Mouse (Mus musculus) embryo, embryonic 10 days (tissue): ENCODE measurements around the gene BC052040.

Source experiments
- DNase-seq: peaks from one replicate; pipeline ENCODE4 v3.0.0-alpha.2; 2015; ENCODE audit warnings: low spot score

The BC052040 gene

GRCm38 (mm10) chr2:115581241-115581988, at the start of gene BC052040:
BC052040 (plus strand) TSS chr2:115581716.
- DNase-seq, result peak; percentile 93

- peak; percentile 78 for DNase-seq
These were observed 43.4 kb upstream of the BC052040 start for GRCm38 (mm10) chr2:115538009-115538690.

- no peak for DNase-seq
These were observed 42.7 kb upstream of the BC052040 start for GRCm38 (mm10) chr2:115538691-115539283.

GRCm38 (mm10) chr2:115539731-115540130, 41.8 kb upstream of the BC052040 start:
- DNase-seq, result no peak

- DNase-seq, result peak; percentile 59
These were observed 39.0 kb upstream of the BC052040 start for GRCm38 (mm10) chr2:115542401-115543123.

GRCm38 (mm10) chr2:115543212-115543611, 38.3 kb upstream of the BC052040 start:
- no peak for DNase-seq

- no peak for DNase-seq
These were observed 29.6 kb upstream of the BC052040 start for GRCm38 (mm10) chr2:115551901-115552300.

GRCm38 (mm10) chr2:115562155-115562827, 19.2 kb upstream of the BC052040 start:
- DNase-seq, result no peak

- no peak for DNase-seq
These were observed 18.0 kb upstream of the BC052040 start for GRCm38 (mm10) chr2:115563436-115564093.

- no peak for DNase-seq
These were observed 9.5 kb upstream of the BC052040 start for GRCm38 (mm10) chr2:115571996-115572395.

- DNase-seq, result no peak
These were observed 6.7 kb upstream of the BC052040 start for GRCm38 (mm10) chr2:115574802-115575201.

- peak; percentile 86 for DNase-seq
These were observed 2.2 kb upstream of the BC052040 start for GRCm38 (mm10) chr2:115579171-115579900.

- DNase-seq, result peak; percentile 66
These were observed 1.5 kb upstream of the BC052040 start for GRCm38 (mm10) chr2:115579976-115580375.

- DNase-seq, result no peak
These were observed 583 bp downstream of the BC052040 start for GRCm38 (mm10) chr2:115581989-115582608.

GRCm38 (mm10) chr2:115583776-115584175, 2.3 kb downstream of the BC052040 start:
- DNase-seq, result no peak

- no peak for DNase-seq
These were observed 9.1 kb downstream of the BC052040 start for GRCm38 (mm10) chr2:115590602-115591001.

GRCm38 (mm10) chr2:115592651-115593119, 11.2 kb downstream of the BC052040 start:
- no peak for DNase-seq

- peak; percentile 26 for DNase-seq
These were observed 15.5 kb downstream of the BC052040 start for GRCm38 (mm10) chr2:115597017-115597416.

GRCm38 (mm10) chr2:115598266-115598665, 16.8 kb downstream of the BC052040 start:
- DNase-seq, result no peak

GRCm38 (mm10) chr2:115600724-115601123, 19.2 kb downstream of the BC052040 start:
- no peak for DNase-seq
